Mouse (Mus musculus) 3T3-L1 (cell line): ENCODE measurements around the gene Myo9a.
"Not testable (repeated sequence)": the region's sequence is repeated elsewhere in the genome, so short reads cannot be mapped to it uniquely, and the experiment has no call there.

Experiments used
- DNase-seq: peaks from one replicate; pipeline ENCODE4 v3.0.0-alpha.2; 2015; ENCODE audit warnings: low read depth, low spot score

The Myo9a gene

DNA sequence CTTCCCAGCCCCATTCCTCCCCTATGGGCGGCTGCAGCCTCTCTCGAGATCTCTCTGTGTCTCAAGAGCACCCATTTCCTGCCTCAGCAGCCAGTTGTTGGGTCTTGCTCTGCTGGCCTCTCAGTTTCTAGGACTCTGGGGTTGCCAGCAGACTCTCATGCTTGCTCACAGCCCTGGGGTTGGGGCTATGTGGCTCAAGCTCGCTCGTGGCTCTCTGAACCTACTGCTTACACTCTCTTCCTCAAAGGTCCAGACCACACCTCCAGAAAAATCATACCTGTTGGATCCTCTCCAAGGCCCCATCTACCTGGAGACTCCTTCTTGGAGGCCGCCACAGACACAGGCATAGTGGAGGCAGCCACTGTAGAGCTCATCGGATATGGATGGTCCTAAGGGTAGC is 198.8 kb downstream of the Myo9a start:
- no peak for DNase-seq

- DNase-seq: no peak
Observed at GRCm38 (mm10) chr9:59949981-59950380, 199.3 kb downstream of the Myo9a start.

DNA sequence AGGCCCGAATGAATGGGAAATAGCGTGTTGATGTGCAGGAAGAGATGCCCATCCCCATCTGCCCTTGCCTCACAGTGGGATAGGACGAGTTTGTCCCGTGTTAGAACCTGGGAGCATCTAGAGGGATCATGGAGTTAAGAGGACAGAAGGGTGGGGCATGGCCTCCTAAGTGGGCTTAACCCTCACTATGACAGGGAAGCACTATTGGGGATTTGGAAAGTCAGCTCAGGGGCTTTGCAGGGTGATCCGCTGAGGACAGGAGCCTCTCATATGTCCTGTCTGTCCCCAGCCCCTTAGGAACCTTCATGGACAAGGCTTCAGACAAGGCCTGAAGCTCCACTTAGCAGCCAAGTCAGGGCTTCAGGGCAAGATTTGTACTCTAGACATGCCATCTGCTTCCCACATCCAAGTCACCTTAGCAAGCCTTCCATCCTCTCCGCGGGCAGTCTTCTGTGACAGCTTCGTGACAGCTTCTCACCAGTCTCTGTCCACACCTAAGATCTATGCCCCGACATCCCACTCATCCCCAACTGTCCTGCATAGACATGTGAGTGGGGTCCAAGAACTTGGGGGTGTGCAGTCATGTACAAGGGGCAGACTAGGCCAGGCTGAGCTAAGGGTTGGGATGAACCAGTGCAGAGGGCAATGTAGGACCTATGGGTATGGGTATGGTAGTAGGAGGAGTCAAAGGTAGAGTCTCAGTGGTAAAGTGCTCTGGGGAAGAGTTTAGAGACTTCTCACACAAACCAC is 200.5 kb downstream of the Myo9a start:
- no peak for DNase-seq

- DNase-seq: no peak
Observed at GRCm38 (mm10) chr9:59951943-59952342, 201.2 kb downstream of the Myo9a start.

DNA sequence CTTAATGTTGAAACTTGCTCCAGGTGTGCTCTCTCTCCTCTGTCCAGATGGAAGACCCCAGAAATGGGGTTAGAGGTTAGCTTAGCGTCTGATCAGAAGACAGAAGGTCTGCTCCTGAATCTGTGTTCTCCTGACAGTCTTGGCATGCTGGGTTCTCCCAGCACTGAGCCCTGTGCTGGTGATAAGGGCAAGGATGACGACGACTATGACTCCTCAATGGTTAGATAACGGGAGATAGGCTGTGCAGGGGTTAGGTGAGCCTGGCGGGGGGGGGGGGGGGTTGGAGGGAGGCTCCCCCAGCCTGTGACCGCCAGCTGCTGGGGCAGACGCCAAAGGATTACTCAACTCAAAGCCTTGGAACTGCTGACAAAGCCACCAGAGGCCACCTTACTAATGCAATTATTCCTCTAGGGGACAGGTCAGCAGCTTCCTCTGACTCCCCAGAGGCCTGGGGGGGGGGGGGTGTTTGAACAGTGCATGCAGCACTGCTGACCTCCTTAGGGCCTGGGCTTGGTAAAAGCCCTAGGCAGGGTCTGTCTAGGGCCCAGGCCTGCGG is 201.9 kb downstream of the Myo9a start:
- DNase-seq: no peak

DNA sequence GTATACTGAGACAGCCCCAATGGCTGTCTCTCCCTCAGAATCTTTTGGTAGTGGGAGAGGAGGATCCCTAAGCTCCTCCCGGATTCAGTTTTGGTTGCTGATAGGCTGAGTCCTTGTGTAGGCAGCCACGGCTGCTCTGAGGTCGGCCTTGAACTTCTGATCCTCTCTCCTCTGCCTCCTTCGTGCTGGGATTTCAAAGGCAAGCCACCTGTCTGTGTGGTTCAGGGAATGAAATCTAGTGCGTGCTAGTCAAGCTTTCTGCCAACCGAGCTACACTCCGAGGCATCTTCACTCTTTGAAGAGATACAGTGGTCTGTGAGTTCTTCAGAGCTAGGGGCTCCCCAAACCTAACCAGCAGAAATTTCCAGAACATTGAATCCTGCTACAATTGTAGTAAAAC is 202.9 kb downstream of the Myo9a start:
- DNase-seq: no peak

GRCm38 (mm10) chr9:59955199-59955598 is 204.5 kb downstream of the Myo9a start:
- DNase-seq: no peak

GRCm38 (mm10) chr9:59955692-59956091 is 205.0 kb downstream of the Myo9a start:
- DNase-seq: no peak

GRCm38 (mm10) chr9:59956496-59956895 is 205.8 kb downstream of the Myo9a start:
- no peak for DNase-seq

DNA sequence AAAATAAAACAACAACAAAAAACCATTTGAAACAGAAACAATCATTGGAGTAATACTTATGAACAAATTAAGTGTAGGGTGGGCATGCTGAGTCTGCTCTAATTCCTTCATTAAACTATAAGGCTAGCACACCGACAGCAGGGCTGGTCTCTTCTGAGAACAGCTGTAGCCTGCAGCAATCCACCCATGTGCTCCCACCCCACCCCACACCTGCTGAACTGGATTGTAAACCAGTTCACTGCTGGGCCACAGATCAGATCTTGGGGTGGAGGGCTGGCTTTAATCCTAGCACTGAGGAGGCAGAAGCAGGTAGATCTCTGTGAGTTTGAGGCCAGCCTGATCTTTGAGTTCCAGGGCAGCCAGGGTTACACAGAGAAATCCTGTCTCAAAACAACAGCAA is 207.4 kb downstream of the Myo9a start:
- DNase-seq: not testable (repeated sequence)

DNA sequence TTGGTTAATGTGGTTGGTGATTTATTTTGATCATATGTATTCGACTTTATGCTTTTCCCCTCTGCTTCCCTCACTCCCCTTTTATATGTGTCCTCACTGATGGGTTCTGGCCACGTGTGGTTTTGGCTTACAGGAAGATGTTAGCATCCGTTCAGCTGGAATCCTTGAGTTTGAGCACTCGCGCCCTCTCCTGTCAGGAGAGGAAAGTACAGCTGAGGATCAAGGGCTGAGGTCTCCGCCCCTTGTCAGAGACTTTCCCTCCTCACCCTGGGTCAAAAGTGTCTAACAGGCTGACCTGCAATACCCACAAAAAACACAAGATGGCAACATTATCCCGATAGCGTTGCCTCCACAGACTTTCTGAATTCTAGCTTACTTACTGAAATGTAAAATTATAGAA is 208.6 kb downstream of the Myo9a start:
- peak; percentile 97 for DNase-seq

GRCm38 (mm10) chr9:59960559-59960958 is 209.9 kb downstream of the Myo9a start, which contains the start of gene Nr2e3:
Gene Nr2e3 (minus strand): TSS chr9:59960659.
- DNase-seq: no peak

GRCm38 (mm10) chr9:59961201-59961955 is 210.7 kb downstream of the Myo9a start:
- DNase-seq: no peak

DNA sequence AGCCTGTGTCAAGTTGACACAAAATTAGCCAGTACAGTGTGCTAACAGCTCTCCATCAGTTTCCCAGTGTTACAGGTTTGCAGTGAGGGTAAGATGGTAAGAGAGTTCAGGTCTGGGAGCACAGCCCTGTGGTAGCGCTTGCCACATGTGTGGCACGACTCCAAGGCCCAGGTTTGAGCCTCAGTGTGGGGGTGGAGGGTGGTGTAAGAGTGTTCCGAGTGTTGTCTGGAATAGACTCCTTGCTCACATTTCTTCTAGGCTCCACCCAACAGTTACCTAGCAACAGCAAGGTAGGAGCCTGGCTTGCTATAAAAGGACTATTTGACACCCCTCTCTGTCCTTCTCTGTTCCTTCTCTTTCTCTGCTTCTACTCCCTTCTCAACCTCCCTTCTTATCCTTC is 213.7 kb downstream of the Myo9a start:
- DNase-seq: peak; percentile 27

GRCm38 (mm10) chr9:59965046-59965445 is 214.3 kb downstream of the Myo9a start:
- no peak for DNase-seq

DNA sequence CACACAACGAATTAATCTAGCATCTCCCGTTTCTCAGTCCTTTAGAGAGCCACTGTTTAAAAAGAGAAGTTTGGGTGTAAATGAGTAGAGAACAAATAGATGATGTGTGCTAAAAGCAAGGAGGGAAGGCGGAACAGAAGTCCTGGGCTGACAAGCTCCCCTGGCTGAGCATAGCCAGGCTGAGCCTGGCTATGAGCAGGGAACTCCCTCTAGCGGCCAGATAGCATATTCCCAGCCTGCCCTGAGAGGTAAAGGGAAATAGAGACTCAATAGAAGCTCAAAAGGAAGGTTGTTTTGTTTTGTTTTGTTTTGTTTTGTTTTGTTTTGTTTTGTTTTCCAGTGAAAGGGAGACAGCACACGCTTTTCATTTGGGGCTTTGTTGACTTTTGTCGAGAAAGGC is 218.7 kb downstream of the Myo9a start:
- peak; percentile 81 for DNase-seq

DNA sequence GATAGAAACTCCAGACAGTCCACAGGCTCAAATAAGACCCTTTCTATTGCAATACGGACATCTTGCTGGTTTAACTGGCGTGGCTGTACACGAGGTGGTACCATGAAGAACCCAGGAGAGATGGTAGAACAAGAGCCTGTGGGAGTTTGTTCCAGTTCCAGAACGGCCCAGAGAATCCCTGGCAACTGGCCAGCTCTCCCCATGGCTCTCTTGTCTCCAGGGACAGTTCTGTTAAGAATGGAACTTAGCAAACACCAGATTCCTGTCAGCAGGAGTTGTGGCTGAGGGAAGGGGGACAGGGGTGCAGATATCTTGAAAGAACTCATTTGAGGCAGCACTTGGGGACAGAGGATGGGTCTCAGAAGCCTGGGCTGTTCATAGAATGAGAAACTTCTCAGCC is 220.6 kb downstream of the Myo9a start:
- peak; percentile 15 for DNase-seq
